Mouse (Mus musculus): Measurements from ENCODE around the gene Gm28047.

Gm28047 gene

DNA sequence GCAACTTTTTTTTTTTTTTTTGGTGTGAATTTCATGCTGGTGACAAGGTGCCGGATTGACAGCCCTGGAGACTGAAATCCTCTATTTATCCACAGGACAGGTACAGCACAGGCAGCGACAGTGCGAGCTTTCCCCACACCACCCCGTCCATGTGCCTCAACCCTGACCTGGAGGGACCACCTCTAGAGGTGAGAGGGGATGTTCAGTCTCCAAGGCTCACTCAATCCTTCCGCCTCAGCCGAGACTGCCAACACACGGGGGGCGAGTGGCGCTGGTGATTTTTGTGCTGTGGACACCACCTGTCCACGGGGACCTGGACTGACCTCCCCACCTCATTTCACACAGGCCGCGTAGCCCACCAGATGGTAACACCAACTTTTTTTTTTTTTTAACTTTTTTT is 139.0 kb downstream of the Gm28047 start:
- DNase-seq: no peak

DNA sequence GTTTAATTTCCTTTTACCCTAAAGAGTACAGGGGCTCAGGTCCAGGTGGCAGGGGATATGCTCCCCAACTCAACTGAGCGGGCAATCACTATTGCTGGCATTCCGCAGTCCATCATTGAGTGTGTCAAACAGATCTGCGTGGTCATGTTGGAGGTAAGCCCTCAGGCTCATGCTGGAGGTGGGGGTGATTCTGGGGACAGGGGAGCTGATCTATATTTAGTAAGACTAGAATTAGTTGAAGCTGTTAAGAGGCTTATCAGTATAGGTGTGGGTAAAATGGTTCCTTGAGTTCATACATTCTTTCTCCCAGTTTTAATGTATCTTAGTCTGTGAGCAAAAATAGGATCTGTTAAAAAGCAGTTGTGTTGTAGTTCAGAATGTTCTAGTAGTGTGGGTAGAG is 141.7 kb downstream of the Gm28047 start:
- no peak for DNase-seq

DNA sequence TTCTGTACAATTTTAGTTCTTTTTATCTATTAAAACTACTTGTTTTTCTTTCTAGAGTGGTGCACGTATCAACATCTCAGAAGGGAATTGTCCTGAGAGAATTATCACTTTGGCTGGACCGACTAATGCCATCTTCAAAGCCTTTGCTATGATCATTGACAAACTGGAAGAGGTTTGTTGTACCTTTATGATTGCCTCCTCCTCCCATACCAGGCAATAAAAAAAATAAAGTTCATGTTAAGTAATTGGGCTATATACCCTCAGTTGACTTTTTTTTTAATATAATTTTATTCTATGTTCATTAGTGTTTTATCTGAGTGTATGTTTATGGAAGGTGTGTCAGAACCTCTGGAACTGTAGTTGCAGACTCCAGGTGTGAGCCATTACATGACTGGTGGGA is 150.3 kb downstream of the Gm28047 start:
- DNase-seq: no peak

All from thymus, postnatal 4 days (tissue).